Mouse (Mus musculus): ENCODE data around the gene Gm43720.
A peak's percentile ranks its signal among the peaks of the same experiment; 100 is the strongest.

Gene Gm43720

DNA sequence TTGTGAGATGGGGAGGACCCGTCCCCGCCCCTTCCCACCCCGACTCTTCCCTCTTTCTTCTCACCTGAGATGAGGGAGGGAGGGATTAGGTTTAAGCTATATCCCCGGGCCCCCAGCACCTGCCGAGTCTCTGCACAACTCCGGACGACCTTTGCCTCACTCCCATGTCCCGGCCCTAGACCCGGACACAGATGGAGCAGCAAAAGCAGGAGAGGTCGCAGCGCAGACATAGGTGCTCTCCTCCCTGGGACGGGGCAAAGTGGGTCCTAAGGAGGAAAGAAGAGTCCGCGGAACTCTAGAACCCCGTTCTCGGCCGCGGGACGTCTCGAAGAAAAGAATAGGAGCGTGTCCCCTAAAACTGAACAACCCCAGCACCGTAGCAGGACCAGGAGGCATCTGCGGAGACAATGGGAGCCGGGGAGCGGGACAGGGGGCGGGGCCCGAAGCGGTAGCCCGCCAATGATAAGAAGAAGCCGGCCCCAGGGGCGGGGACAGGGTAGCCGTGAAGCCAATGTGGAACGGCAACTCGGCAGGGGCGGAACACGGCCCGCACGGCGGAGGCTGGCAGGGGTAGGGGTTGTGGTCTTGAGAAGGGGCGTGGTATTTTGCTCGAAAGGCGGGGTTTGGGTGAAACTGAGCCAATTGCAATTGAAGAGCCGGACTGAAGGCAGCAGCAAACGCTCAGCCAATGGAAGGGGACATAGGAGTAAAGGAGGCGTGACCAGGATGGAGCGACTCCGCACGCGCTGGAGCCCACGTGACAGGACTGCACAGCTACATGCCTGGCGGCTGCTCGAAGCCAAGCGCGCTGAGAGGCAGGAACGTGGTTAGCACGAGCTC lies at the start of gene Gm43720, which contains the start of the genes Gpc2 and Stag3:
Gene Gm43720, minus strand, starts transcription at position 374 of the 840 bp plus-strand sequence.
Gene Gpc2, minus strand, starts transcription at position 421 of the 840 bp plus-strand sequence.
Gene Stag3, plus strand, starts transcription at position 656 of the 840 bp plus-strand sequence.
- DNase-seq (ENCODE audit: low spot score) = peak; percentile 98

- no peak for DNase-seq (ENCODE audit: low spot score)
Observed at GRCm38 (mm10) chr5:138312795-138313194, 33.0 kb upstream of the Gm43720 start.

DNA sequence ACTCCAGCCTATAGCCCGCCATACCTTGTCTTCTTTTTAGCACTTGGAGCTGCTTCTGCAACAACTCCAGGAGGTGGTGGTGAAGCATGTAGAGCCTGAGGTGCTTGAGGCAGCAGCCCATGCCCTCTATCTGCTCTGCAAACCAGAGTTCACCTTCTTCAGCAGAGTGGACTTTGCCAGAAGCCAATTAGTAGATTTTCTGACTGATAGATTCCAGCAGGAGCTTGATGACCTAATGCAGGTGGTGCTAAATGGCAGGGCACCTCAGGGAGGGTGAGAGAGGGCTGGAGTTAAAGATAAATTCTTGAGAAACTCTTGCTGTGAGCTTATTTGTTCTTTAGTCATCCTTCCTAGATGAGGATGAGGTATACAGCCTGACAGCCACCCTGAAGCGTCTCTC lies 19.9 kb upstream of the Gm43720 start:
- DNase-seq (ENCODE audit: low spot score) = no peak

DNA sequence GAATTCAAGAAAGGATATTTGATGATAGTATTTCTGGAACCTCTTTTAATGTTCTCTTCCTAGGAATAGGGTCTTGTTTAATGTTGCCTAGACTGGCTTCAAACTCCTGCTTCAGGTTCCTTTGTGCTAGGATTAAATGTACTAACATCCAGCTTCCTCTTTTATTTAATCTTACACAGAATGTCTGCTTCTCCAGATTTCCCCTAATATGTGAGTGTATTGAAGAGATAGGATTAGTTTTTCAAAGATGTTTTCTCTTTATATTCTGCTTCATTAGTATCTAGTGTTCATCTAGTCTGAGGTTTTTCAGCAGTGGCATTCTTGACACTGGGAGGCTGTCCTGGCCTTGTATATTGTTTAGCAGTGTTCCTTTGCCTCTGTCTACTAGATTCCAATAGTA lies 14.4 kb upstream of the Gm43720 start:
- DNase-seq (ENCODE audit: low spot score) = no peak

DNA sequence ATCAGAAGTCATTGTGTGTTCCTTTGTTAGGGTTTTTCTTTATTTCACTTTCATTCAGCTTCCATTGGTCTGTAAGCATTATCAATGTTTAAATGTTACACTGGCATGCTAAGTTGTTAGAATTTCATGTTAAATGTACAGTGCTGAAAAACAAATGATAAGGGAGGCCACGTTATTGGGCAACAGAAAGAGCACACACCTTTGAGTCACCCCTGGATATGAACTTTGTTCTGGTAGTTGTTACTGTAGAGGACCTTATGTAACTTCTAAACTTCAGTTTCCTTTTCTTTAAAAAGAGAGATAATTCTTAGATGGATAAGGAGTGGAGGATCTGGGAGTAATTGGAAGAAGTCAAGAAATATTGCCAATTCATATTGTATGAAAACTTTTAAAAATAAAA lies 11.9 kb upstream of the Gm43720 start:
- no peak for DNase-seq (ENCODE audit: low spot score)

DNA sequence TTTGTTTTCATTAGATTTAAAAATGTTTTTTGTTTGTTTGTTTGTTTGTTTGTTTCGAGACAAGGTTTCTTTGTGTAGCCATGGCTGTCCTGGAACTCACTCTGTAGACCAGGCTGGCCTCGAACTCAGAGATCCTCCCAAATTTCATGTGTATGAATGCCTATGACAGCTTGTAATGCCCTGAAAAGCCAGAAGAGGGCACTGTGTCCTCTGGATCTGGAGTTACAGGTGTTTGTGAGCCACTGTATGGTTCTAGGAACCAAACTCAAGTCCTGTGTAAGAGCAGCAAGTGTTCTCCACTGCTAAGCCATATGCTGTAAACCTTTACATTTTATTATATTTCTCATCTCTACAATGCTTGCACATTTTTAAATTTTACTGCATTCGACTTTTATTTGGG lies 8.1 kb upstream of the Gm43720 start:
- no peak for DNase-seq (ENCODE audit: low spot score)

GRCm38 (mm10) chr5:138283540-138283939 lies 3.8 kb upstream of the Gm43720 start:
- DNase-seq (ENCODE audit: low spot score) = no peak

DNA sequence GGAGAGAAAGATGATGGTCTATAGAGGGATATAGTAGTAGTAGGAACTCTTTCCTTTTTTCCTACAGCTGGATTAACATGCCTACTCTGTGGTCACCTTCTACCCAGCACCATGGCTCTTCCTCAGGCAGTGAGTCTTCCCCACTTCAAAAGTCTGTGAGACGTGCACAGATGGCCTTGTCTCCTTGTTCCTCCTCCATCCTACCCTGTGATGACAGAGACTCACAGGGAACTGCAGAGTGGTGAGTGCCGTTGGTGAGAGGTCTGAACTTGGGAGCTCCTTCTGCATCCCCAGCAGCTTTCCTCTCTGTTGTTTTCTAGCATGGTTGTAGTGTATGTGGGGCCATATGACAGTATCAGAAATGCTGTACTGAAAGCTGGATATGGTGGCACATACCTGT lies 2.0 kb upstream of the Gm43720 start:
- DNase-seq (ENCODE audit: low spot score) = no peak

GRCm38 (mm10) chr5:138280829-138281228 lies 1.1 kb upstream of the Gm43720 start:
- DNase-seq (ENCODE audit: low spot score) = no peak

GRCm38 (mm10) chr5:138280425-138280768 lies 639 bp upstream of the Gm43720 start:
- DNase-seq (ENCODE audit: low spot score) = no peak

DNA sequence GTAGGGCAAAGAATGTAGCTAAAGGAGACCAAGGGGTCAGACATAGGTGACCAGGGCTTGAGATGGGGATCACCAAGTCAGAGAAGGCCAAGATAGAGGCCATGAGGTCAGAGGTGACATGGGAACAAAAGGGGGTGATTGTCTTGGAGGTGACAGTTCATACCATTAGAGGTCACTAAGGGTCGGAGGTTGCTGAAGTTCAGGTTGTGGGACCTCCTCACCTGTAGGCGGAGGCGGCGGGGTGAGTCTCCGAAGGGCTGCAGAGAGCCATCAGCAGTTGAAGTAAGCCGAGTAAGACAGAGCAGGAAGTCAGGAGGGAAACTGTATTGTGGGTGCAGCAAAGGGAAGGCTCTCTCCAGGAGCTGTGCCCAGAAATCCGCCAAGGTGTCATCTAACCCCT lies 1.8 kb downstream of the Gm43720 start:
- no peak for DNase-seq (ENCODE audit: low spot score)

DNA sequence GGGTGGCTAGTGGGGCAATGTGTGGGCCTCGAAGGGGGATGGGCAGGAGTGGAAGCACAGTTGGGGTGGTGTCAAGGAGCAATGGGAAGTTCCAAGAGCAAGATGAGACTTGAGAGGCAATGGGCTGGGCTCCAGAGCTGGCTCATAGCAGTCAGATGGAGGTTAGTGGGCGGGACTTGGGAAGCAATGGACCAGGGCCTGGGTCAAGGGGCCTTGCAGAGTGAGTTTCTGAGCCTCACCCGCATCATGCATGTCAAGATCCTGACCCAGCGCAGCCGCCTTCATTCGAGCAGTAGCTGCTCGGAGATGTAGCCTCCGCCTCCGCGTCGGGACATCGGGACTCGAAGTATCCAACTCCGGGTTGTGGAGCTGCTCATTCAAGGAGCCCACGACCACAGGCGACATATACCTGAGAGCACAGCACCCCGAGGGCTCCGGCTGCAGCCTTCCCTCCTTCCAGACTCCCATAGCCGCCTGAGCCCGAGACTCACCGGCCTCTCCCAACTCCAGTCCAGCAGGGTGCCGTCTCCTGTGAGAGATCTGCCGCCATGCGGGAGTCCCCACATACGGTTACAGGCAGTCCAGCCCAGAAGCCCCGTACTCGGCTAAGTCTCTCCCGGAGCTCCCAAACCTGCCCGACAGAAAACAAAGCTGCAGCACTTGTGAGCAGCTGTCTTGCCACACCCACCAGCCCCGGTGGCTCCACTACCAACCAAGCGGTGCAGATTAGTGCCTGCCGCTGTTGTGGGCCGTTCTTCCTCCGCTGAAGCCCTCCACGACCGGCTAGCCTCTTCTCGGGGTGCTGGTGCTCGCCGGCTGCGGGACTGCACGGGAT lies 4.3 kb downstream of the Gm43720 start:
- DNase-seq (ENCODE audit: low spot score) = peak; percentile 78

DNA sequence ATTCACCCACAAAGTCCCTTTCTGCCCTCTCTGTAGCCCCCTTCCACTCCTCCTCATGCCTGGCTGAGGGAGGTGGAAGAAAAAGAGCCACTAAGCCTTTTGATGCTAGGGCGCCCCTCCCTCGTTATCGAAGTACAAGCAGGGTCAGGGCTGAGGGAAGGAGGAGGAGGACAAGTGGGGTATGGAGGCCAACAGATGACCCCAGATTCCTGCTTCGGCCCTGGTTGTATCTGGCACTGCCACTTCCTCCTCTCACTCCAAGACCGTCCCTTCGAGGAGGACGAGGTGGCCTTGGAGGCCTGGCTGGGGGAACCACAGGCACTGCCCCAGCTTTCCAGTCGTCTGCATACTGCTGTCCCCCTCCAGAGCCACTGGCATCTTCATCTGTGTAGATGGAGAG lies 5.6 kb downstream of the Gm43720 start:
- DNase-seq (ENCODE audit: low spot score) = no peak

GRCm38 (mm10) chr5:138272409-138272923 lies 7.3 kb downstream of the Gm43720 start, which contains the start of gene Gal3st4:
Gal3st4 (minus strand) TSS chr5:138272840.
- peak; percentile 78 for DNase-seq (ENCODE audit: low spot score)

GRCm38 (mm10) chr5:138271232-138271631 lies 8.5 kb downstream of the Gm43720 start:
- no peak for DNase-seq (ENCODE audit: low spot score)

DNA sequence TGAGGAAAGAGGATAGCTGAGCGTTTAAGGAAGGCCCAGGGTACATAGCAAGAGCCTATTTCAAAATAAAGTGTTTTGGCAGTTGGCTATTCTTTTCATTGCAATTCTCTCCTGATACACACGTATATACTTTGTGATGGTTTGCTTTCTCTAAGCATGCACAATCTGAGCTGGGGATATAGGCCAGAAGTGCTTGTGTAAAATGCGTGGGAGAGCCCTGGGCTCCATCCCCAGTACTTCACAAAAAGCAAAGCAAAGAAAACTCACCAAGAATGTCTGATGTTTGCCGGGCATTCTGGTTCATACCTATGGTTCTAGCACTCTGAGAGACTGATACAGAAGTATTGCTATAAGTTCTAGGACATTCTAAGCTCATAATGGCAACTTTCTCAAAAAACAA lies 10.8 kb downstream of the Gm43720 start:
- DNase-seq (ENCODE audit: low spot score) = no peak

DNA sequence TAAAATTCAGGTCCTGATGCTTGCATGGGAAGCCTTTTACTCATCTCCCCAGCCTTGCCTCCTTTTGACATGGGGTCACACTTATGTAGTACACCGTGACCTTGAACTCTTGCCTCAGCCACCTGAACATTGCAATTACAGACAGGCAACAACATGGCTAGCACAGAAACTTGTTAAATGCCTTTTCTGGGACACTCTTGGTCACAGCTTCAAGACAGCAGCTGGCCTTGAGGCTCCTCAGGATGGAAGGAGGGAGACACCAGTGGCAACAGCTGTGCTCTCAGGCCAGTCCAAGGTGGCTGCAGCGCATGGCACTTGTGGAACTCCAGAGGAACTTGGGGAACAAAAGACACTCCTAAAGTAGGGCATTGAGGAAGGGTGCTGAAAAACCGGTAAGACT lies 12.6 kb downstream of the Gm43720 start:
- no peak for DNase-seq (ENCODE audit: low spot score)

DNA sequence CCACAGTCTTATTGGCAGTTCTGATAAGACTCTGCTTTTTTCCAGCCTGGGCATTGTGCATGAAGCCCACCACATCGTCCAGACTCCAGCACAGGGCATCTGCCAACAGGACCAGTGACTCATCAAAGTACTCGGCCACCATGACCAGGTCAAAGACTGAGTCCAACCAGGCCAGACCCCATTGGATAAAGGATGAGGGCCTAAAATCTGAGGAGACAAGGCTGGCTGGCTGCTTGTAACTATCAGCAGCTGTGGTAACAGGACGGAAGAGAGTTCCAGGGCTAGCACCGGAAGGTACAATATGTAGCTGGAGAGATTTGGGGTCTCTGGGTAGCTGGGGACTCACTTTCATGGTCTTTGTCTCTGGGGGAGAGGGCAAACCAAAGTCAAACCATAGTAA lies 14.0 kb downstream of the Gm43720 start:
- no peak for DNase-seq (ENCODE audit: low spot score)

- no peak for DNase-seq (ENCODE audit: low spot score)
Observed at GRCm38 (mm10) chr5:138264207-138264578, 15.6 kb downstream of the Gm43720 start.

GRCm38 (mm10) chr5:138263260-138264206 lies 16.2 kb downstream of the Gm43720 start, which contains the start of gene BC037034:
BC037034 (minus strand) TSS chr5:138264033.
- peak; percentile 97 for DNase-seq (ENCODE audit: low spot score)

DNA sequence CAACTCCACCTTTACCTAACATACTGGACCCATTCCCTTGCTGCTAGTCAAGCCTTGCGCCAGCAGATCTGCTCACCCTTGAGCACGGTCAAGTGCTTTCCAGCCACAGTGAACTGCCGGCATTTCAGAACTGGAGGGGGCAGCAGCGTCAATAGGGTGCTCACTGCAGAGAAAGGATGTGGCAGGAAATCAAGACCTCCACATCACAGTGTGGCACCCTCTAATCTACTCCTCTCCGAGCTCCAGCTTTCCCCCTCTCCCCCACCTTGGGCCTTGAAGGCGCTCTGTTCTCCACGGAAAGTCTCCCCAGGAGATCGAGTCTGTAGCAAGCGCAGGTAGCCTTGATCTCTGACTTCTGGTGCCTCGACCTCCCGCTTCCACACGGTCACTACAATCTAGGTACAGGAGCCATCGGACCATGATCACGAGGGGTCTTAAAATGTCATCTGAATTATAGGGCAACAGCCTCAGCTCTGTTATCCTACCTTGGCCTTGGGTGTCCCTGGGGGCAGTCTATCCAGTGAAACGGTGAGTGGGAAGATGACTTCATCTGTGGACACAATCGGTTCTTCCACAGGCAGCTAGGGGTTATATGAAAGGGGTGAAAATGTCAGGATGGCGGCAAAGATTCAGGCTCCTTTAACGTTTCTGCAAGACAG lies 17.0 kb downstream of the Gm43720 start:
- DNase-seq (ENCODE audit: low spot score) = no peak
